Mouse (Mus musculus) liver, embryonic 15.5 days (tissue): ENCODE data around the gene Ffar4. TPM values are rescaled to one million over a fixed set of nuclear protein-coding genes. Genes with fewer than 3 reads are reported as not detected.

ENCODE experiments used
- ATAC-seq: fragments of 200-750 bp; cut with Nextera tagmentation; 2 replicates; pipeline ENCODE4 v1.8.0; 2017; ENCODE audit warnings: moderate number of reproducible peaks, mild to moderate bottlenecking, moderate library complexity; ENCODE audit not compliant: insufficient read depth
- H3K27ac ChIP-seq: fragments of 300-500 bp; sonication (generic); replicated peaks from 2 replicates; pipeline ENCODE4 v1.5.1; 2015; ENCODE audit warnings: mild to moderate bottlenecking, inconsistent platforms
- H3K27me3 ChIP-seq: fragments of 300-500 bp; sonication (generic); 2 replicates; pipeline ENCODE4 v1.6.1; 2015; ENCODE audit warnings: mild to moderate bottlenecking, inconsistent platforms
- H3K36me3 ChIP-seq: fragments of 300-500 bp; sonication (generic); replicated peaks from 2 replicates; pipeline ENCODE4 v1.6.1; 2015; ENCODE audit warnings: moderate library complexity, mild to moderate bottlenecking, inconsistent platforms
- H3K4me1 ChIP-seq: fragments of 300-500 bp; sonication (generic); replicated peaks from 2 replicates; pipeline ENCODE4 v1.6.1; 2015; ENCODE audit warnings: inconsistent platforms
- H3K4me2 ChIP-seq: fragments of 300-500 bp; sonication (generic); 2 replicates; pipeline ENCODE4 v1.6.1; 2015; ENCODE audit warnings: moderate library complexity, mild to moderate bottlenecking, inconsistent platforms
- H3K4me3 ChIP-seq: fragments of 300-500 bp; sonication (generic); replicated peaks from 2 replicates; pipeline ENCODE4 v1.5.1; 2015; ENCODE audit warnings: mild to moderate bottlenecking, inconsistent platforms
- H3K9ac ChIP-seq: fragments of 300-500 bp; sonication (generic); 2 replicates; pipeline ENCODE4 v1.6.1; 2015; ENCODE audit warnings: moderate library complexity, mild to moderate bottlenecking, inconsistent platforms
- H3K9me3 ChIP-seq: fragments of 300-500 bp; sonication (generic); replicated peaks from 2 replicates; pipeline ENCODE4 v1.6.1; 2016; ENCODE audit warnings: inconsistent platforms
- WGBS: fragments of 180-500 bp; shearing (Covaris S2); methylation state at CpG from one replicate; pipeline ENCODE4 v1.1.7; 2015; ENCODE audit warnings: mixed read lengths; ENCODE audit not compliant: insufficient replicate concordance; 5-methylcytosine and 5-hydroxymethylcytosine counted together
- polyA plus RNA-seq: library from polyadenylated mRNA; unstranded; fragments of >200 nt; fragmentation: Nextera tagmentation; extraction: Ambion mirVana; gene quantifications from 2 replicates; pipeline ENCODE4 v1.2.1, GENCODE M21; 2015

Ffar4 gene
- 0.16 and 0.20 TPM in 2 replicates for polyA plus RNA-seq

- peaks cover 41% of the 10 kb centered on the region for H3K27me3 ChIP-seq
- no peaks in the 10 kb centered on the region for H3K9me3 ChIP-seq
- H3K36me3 ChIP-seq: no peaks in the 10 kb centered on the region
- no peak for ATAC-seq
- no peak within 1 kb of the TSS for H3K9ac ChIP-seq
- H3K4me2 ChIP-seq: peak within 1 kb of the TSS; percentile 54
- H3K27ac ChIP-seq: no peak within 1 kb of the TSS
- 1% methylated on average over 76 of the region's 77 CpGs for WGBS
- H3K4me1 ChIP-seq: peaks cover 4% of the 10 kb centered on the region; the same call in 1 of the 2 replicates
- H3K4me3 ChIP-seq: peak within 1 kb of the TSS; percentile 29
Measured at GRCm38 (mm10) chr19:38096858-38097758, at the start of gene Ffar4. TSS of gene Ffar4 (plus strand) at chr19:38097071.

DNA sequence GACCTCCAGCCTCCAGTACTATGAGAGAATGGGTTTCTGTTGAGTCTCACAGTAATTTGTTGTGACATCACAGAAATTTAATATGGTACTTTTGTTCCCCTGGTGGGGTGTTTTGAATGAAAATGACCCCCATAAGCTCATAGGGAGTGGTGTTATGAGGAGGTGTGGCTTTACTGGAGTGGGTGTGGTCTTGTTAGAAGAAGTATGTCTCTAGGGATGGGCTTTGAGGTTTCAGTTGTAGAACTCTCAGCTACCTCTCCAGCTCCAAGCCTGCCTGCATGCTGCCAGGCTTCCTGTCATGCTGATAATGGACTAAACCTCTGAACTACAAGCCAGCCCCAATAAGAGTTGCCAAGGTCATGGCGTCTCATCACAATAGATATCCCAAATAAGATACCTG, 47.2 kb upstream of the Ffar4 start:
- Histone ChIP-seq H3K9me3 (no peaks in the 10 kb centered on the region), H3K4me2 (no peak overlapping the region), H3K27ac (no peak overlapping the region), H3K36me3 (no peaks in the 10 kb centered on the region), H3K9ac (no peak overlapping the region), H3K27me3 (peaks cover 47% of the 10 kb centered on the region), H3K4me1 (peaks cover 10% of the 10 kb centered on the region; the same call in 1 of the 2 replicates), H3K4me3 (no peak overlapping the region)
- 61% methylated on average over 1 of the region's 1 CpGs for WGBS
- no peak for ATAC-seq

GRCm38 (mm10) chr19:38053227-38054041, 43.4 kb upstream of the Ffar4 start:
- Histone ChIP-seq H3K4me1 (peaks cover 14% of the 10 kb centered on the region), H3K4me3 (peak overlapping the region; percentile 64), H3K27me3 (peaks cover 42% of the 10 kb centered on the region), H3K36me3 (0 out of 2 replicates have a peak, but pooled peaks cover 3% of the 10 kb centered on the region), H3K9me3 (no peaks in the 10 kb centered on the region), H3K27ac (no peak overlapping the region), H3K4me2 (peak overlapping the region; percentile 61), H3K9ac (no peak overlapping the region)
- ATAC-seq: no peak
- WGBS: 16% methylated on average over 8 of the region's 8 CpGs

DNA sequence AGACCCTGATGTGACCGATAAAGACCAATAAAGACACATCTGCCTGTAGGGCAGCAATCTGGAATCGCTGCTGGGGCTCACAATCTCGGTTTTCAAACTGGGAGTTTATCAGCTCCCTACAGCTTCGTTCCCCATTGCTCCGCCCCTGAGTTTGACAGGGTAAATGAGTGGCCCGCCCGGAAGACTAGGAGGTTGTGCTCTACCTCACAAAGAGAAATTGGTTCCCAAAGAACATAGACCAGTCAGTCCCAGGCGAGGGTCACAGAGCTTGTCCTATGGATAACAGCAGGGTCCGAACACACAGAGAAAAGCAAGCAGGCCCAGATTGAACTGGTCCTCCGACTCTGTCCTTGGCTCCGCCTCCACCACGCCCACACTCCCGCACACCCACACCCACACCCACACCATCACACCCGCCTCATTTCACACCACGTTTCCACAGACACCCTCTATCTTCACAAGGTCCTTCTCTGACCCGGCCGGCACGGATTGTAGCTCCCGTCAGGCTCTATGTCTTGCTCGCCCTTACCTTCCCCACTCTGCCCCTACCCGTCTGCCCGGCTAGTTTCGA, 42.6 kb upstream of the Ffar4 start:
- H3K9ac ChIP-seq: no peak overlapping the region
- no peaks in the 10 kb centered on the region for H3K9me3 ChIP-seq
- WGBS: under 1% methylated on average over 23 of the region's 23 CpGs
- peak overlapping the region; percentile 61 for H3K4me2 ChIP-seq
- H3K4me1 ChIP-seq: peaks cover 14% of the 10 kb centered on the region
- peak; percentile 78 for ATAC-seq
- H3K27me3 ChIP-seq: peaks cover 42% of the 10 kb centered on the region
- peak overlapping the region; percentile 64 for H3K4me3 ChIP-seq
- no peak overlapping the region for H3K27ac ChIP-seq
- H3K36me3 ChIP-seq: 0 out of 2 replicates have a peak, but pooled peaks cover 3% of the 10 kb centered on the region

GRCm38 (mm10) chr19:38054720-38055192, 42.1 kb upstream of the Ffar4 start, which contains the start of gene Cep55:
TSS of gene Cep55 (plus strand) at chr19:38055011.
- Histone ChIP-seq H3K27me3 (peaks cover 42% of the 10 kb centered on the region), H3K36me3 (0 out of 2 replicates have a peak, but pooled peaks cover 3% of the 10 kb centered on the region), H3K9me3 (no peaks in the 10 kb centered on the region), H3K4me1 (peaks cover 14% of the 10 kb centered on the region), H3K4me3 (peak within 1 kb of the TSS; percentile 64), H3K9ac (peak within 1 kb of the TSS; percentile 42), H3K4me2 (peak within 1 kb of the TSS; percentile 61), H3K27ac (0 out of 2 replicates have a peak within 1 kb of the TSS, but pooled peaks have one; percentile 29)
- WGBS: under 1% methylated on average over 36 of the region's 36 CpGs
- ATAC-seq: peak; percentile 86

DNA sequence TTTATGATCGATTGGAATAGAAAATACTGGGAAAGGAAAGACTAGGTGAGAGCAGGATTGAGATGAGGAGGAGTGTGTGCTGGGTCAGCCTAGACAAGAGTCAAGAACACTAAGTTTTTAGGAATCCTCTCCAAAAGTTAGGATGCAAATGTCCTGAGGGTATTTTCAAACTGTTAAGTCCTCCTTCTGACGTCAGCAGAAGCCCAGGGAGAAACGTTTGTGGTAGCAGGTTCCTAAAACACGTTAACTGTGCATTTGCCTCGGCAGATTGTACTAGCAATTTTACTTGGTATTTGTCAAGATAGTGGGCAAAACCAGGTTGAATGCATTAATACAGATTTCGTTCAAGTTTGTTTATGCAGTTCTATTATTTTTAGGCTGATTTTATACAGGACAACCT, 41.1 kb upstream of the Ffar4 start:
- Histone ChIP-seq H3K36me3 (peaks cover 7% of the 10 kb centered on the region), H3K9ac (no peak overlapping the region), H3K4me3 (peak overlapping the region; percentile 64), H3K9me3 (no peaks in the 10 kb centered on the region), H3K27me3 (peaks cover 42% of the 10 kb centered on the region), H3K4me1 (peaks cover 14% of the 10 kb centered on the region), H3K27ac (no peak overlapping the region), H3K4me2 (peak overlapping the region; percentile 61)
- no peak for ATAC-seq
- 7% methylated on average over 6 of the region's 6 CpGs for WGBS

DNA sequence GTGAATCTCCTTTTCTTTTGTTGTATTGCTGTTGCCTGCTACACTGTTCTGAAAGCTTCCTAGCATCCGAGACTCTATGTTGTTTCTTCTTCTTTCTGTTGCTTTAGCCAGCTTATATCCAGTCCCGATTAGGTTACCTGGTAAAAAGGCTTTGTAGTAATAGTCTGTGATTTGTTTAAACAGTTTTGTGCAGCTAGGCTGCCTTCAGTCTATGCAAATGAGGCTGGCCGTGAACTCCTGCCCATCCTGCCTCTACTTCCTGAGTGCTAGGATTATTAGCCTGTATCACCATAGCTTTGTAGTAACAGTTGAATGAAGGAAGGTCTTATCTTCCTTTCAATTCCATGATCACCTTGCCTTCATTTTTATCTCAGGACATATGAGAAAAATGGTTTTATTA, 40.6 kb upstream of the Ffar4 start:
- H3K27ac ChIP-seq: no peak overlapping the region
- H3K9ac ChIP-seq: no peak overlapping the region
- ATAC-seq: no peak
- H3K9me3 ChIP-seq: no peaks in the 10 kb centered on the region
- H3K27me3 ChIP-seq: peaks cover 40% of the 10 kb centered on the region
- H3K36me3 ChIP-seq: peaks cover 7% of the 10 kb centered on the region
- WGBS: 39% methylated on average over 3 of the region's 3 CpGs
- peaks cover 14% of the 10 kb centered on the region for H3K4me1 ChIP-seq
- H3K4me3 ChIP-seq: no peak overlapping the region
- 0 out of 2 replicates have a peak overlapping the region, but pooled peaks have one; percentile 4 for H3K4me2 ChIP-seq

DNA sequence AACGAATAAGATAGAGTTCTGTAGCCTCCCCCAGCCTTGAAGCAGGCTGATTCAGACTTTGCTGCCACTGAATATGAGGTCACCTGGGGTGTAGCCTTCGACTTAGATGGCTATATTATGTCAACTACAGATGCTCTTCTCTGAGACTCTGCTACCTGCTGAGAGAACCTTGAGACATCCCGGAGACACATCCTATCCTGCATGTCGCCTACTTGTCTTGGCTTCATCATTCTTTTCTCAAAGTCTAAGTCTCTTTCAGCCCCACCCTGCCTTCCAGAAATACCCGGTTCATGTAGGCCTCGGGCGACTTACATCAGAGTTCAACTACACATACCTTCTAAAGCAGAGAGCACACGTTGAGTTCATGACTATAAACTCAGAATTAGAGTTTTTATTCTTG, 39.9 kb upstream of the Ffar4 start:
- H3K4me1 ChIP-seq: peaks cover 14% of the 10 kb centered on the region
- H3K36me3 ChIP-seq: peaks cover 7% of the 10 kb centered on the region
- H3K9ac ChIP-seq: no peak overlapping the region
- H3K9me3 ChIP-seq: no peaks in the 10 kb centered on the region
- H3K27me3 ChIP-seq: peaks cover 38% of the 10 kb centered on the region
- 74% methylated on average over 8 of the region's 8 CpGs for whole genome bisulfite sequencing
- no peak for ATAC-seq
- H3K27ac ChIP-seq: no peak overlapping the region
- no peak overlapping the region for H3K4me3 ChIP-seq
- no peak overlapping the region for H3K4me2 ChIP-seq

GRCm38 (mm10) chr19:38063201-38063600, 33.7 kb upstream of the Ffar4 start:
- H3K9me3 ChIP-seq: no peaks in the 10 kb centered on the region
- H3K27ac ChIP-seq: no peak overlapping the region
- H3K36me3 ChIP-seq: peaks cover 9% of the 10 kb centered on the region
- no peaks in the 10 kb centered on the region for H3K4me1 ChIP-seq
- no peak overlapping the region for H3K9ac ChIP-seq
- ATAC-seq: no peak
- 62% methylated on average over 3 of the region's 3 CpGs for WGBS
- H3K4me2 ChIP-seq: no peak overlapping the region
- no peak overlapping the region for H3K4me3 ChIP-seq
- no peaks in the 10 kb centered on the region for H3K27me3 ChIP-seq

DNA sequence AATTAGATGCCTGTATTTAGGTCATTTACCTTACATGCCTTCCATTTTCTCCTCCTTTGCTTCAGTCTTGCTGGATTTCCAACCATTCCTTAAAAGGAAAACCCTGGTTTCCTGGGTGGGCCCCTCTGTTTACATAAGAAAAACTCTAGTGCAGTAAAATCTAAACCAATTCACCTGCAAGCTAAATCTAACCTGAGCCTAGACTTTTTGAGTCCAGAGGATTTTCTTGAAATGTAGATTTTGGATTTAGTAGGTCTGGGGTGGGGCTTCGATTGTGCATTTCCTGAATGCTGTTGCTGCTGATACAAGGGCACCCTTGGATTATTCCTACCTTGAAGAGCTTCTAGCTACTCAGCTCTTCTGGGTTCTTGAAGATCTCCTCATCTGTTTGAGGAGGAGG, 32.8 kb upstream of the Ffar4 start:
- Histone ChIP-seq H3K27me3 (no peaks in the 10 kb centered on the region), H3K9ac (no peak overlapping the region), H3K9me3 (no peaks in the 10 kb centered on the region), H3K36me3 (peaks cover 9% of the 10 kb centered on the region), H3K27ac (no peak overlapping the region), H3K4me1 (no peaks in the 10 kb centered on the region), H3K4me3 (no peak overlapping the region), H3K4me2 (no peak overlapping the region)
- ATAC-seq: no peak
- 63% methylated on average over 1 of the region's 1 CpGs for WGBS
